Mouse (Mus musculus) liver, embryonic 14.5 days (tissue): ENCODE results near the gene Clcn7.
A peak's percentile ranks its signal among the peaks of the same experiment; 100 is the strongest.
"Not testable (repeated sequence)": the region's sequence is repeated elsewhere in the genome, so short reads cannot be mapped to it uniquely, and the experiment has no call there.

Experiments
- CTCF ChIP-seq: IDR thresholded peaks from 2 replicates; pipeline ENCODE4 v1.5.1; 2016; ENCODE audit warnings: antibody characterized with exemption, low read depth, control low read depth
- EP300 ChIP-seq: IDR thresholded peaks from 2 replicates; pipeline ENCODE4 v1.6.1; 2016; ENCODE audit warnings: antibody characterized with exemption, low read depth

DNA sequence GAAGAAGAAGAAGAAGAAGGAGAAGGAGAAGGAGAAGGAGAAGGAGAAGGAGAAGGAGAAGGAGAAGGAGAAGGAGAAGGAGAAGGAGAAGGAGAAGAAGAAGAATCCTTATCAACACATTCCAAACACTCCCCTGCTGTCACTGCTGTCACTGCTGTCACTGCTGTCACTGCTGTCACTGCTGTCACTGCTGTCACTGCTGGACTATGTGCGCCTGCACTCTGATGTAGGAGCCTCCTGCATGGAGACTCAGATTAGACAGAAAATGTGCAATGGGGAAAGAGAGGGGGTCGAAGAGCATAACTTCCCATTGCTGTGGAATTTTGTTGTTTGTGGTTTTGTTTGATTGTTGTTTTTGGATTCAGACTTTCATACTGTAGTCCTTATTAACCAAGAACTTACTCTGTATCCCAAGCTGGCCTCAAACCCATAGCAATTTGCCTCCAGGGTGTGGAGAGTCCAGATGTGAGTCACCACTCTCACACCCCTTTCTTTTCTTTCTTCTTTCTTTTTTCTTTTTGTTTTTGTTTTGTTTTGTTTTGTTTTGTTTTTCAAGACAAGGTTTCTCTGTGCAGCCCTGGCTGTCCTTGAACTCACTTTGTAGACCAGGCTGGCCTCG is 7.6 kb upstream of the Clcn7 start:
- not testable (repeated sequence) for TF ChIP-seq CTCF
- TF ChIP-seq EP300: 0 out of 2 replicates have a peak, but pooled peaks have one; percentile 5
